Comparison of ENCODE assay signal across 16 mouse cellular contexts in the genomic region with DNA sequence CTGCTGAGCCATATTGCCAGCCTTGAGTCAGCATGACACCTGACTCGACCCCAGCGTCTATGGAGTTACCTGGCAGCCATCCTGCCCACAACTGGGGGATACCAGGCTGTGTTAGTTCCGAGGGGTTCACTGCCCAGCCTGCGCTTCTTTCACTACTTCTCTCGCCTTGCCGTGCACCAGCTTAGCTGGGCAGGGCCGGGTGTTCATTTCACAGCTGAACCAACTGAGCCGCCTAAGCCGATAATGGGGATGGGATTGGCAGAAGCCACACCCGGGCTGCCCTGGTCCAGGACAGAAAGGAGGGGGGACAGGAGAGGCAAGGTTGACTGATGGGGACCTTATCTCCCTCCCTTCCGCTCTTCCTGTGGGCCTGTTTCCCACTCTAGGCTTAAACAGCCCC. TPM values are rescaled to one million over a fixed set of nuclear protein-coding genes. Genes with fewer than 3 reads are reported as not detected.
A peak's percentile ranks its signal among the peaks of the same experiment; 100 is the strongest.
DNase-seq lines count a peak whose midpoint lies in the region; ATAC-seq lines count a peak whose summit lies in the region.
"Had no signal": no experiment of that assay in that cellular context is flagged by ENCODE, and none has a peak within 500 bp of the region (broad histone marks: within the 10 kb centered on the region; RNA-seq: fewer than 3 reads in every experiment).

No protein-coding gene starts in this region.

- H3K36me3 ChIP-seq in embryonic facial prominence, embryonic 10.5 days (replicated peaks): no peaks in the 10 kb centered on the region
- peaks cover 7% of the 10 kb centered on the region; the same call in 1 of the 2 replicates for H3K36me3 ChIP-seq in hindbrain, embryonic 13.5 days
- peaks cover 7% of the 10 kb centered on the region; the same call in 1 of the 2 replicates for H3K36me3 ChIP-seq in neural tube, embryonic 12.5 days
- H3K36me3 ChIP-seq: embryonic facial prominence, embryonic 15.5 days had no signal

- ATAC-seq in hindbrain, embryonic 13.5 days (ENCODE audit: low FRiP score): no peak
- ATAC-seq in neural tube, embryonic 12.5 days (ENCODE audit: low FRiP score, low read depth): no peak

- peak overlapping the region; percentile 65 for H3K4me3 ChIP-seq in embryonic facial prominence, embryonic 10.5 days
- peak overlapping the region; percentile 86 for H3K4me3 ChIP-seq in hindbrain, embryonic 13.5 days
- H3K4me3 ChIP-seq in neural tube, embryonic 12.5 days: peak overlapping the region; percentile 92
- H3K4me3 ChIP-seq: embryonic facial prominence, embryonic 15.5 days; gastrocnemius, adult 2 months had no signal

- DNase-seq in cerebellum, adult 9-10 months: peak; percentile 73
- DNase-seq in embryonic facial prominence, embryonic 10.5 days (ENCODE audit: low spot score): no peak
- no peak for DNase-seq in gastrocnemius, postnatal 25 days
- no peak for DNase-seq in testis, postnatal 10 days (ENCODE audit: low spot score)
- DNase-seq in MN1 (ENCODE audit: low spot score): no peak
- DNase-seq: adrenal gland, adult 2 months; gastrocnemius, adult 2 months; heart, postnatal 10 days; liver; lung, postnatal 4 days had no signal

- WGBS in embryonic facial prominence, embryonic 10.5 days: 59% methylated on average over 11 of the region's 11 CpGs
- 61% methylated on average over 10 of the region's 11 CpGs for WGBS in hindbrain, embryonic 13.5 days
- WGBS in neural tube, embryonic 12.5 days: 77% methylated on average over 11 of the region's 11 CpGs

- H3K27me3 ChIP-seq in embryonic facial prominence, embryonic 10.5 days (replicated peaks; ENCODE audit: low read depth, poor library complexity, severe bottlenecking): peaks cover 63% of the 10 kb centered on the region
- H3K27me3 ChIP-seq in hindbrain, embryonic 13.5 days: 0 out of 2 replicates have a peak, but pooled peaks cover 3% of the 10 kb centered on the region
- peaks cover 12% of the 10 kb centered on the region; the same call in 1 of the 2 replicates for H3K27me3 ChIP-seq in neural tube, embryonic 12.5 days (replicated peaks)

- H3K4me2 ChIP-seq in hindbrain, embryonic 13.5 days: peak overlapping the region; percentile 89
- H3K4me2 ChIP-seq in neural tube, embryonic 12.5 days (replicated peaks): peak overlapping the region; percentile 62

- peaks cover 40% of the 10 kb centered on the region for H3K4me1 ChIP-seq in embryonic facial prominence, embryonic 10.5 days
- H3K4me1 ChIP-seq in hindbrain, embryonic 13.5 days (replicated peaks): peaks cover 54% of the 10 kb centered on the region
- peaks cover 42% of the 10 kb centered on the region for H3K4me1 ChIP-seq in neural tube, embryonic 12.5 days

- H3K9ac ChIP-seq in hindbrain, embryonic 13.5 days: peak overlapping the region; percentile 99
- H3K9ac ChIP-seq in neural tube, embryonic 12.5 days: peak overlapping the region; percentile 95
- H3K9ac ChIP-seq: embryonic facial prominence, embryonic 15.5 days had no signal

- no peaks in the 10 kb centered on the region for H3K9me3 ChIP-seq in embryonic facial prominence, embryonic 10.5 days
- H3K9me3 ChIP-seq in hindbrain, embryonic 13.5 days: no peaks in the 10 kb centered on the region
- no peaks in the 10 kb centered on the region for H3K9me3 ChIP-seq in neural tube, embryonic 12.5 days
- H3K9me3 ChIP-seq: embryonic facial prominence, embryonic 15.5 days had no signal

- H3K27ac ChIP-seq in embryonic facial prominence, embryonic 10.5 days (replicated peaks): 0 out of 2 replicates have a peak overlapping the region, but pooled peaks have one; percentile 80
- H3K27ac ChIP-seq in hindbrain, embryonic 13.5 days: peak overlapping the region; percentile 97
- no peak overlapping the region for H3K27ac ChIP-seq in neural tube, embryonic 12.5 days
- H3K27ac ChIP-seq: embryonic facial prominence, embryonic 15.5 days; gastrocnemius, adult 2 months had no signal

RNA-seq across cellular contexts. Expression of gene Elavl3, which starts 2.5 kb away (rescaled TPM):
- polyA plus RNA-seq in embryonic facial prominence, embryonic 10.5 days (2016; fragmentation: Nextera tagmentation; extraction: Ambion mirVana): 8.2 and 10.1 TPM in 2 replicates
- 80.6 and 81.7 TPM in 2 replicates for polyA plus RNA-seq in hindbrain, embryonic 13.5 days (2015; fragmentation: Nextera tagmentation; extraction: Ambion mirVana)
- polyA plus RNA-seq in neural tube, embryonic 12.5 days (2016; fragmentation: Nextera tagmentation; extraction: Ambion mirVana): 73.5 and 77.9 TPM in 2 replicates
- total RNA-seq in gastrocnemius, postnatal 25 days (2021): under 1 TPM in 1 of 2 experiments, not detected in 1; 0.11 TPM
- total RNA-seq: gastrocnemius, adult 2 months; neutrophil, adult 5-6 weeks had no signal

RNA-seq across cellular contexts. Expression of gene Gm49318, which starts 21.7 kb away (rescaled TPM):
- not detected in 2 replicates for polyA plus RNA-seq in embryonic facial prominence, embryonic 10.5 days (2016; fragmentation: Nextera tagmentation; extraction: Ambion mirVana)
- not detected in 2 replicates for polyA plus RNA-seq in hindbrain, embryonic 13.5 days (2015; fragmentation: Nextera tagmentation; extraction: Ambion mirVana)
- polyA plus RNA-seq in neural tube, embryonic 12.5 days (2016; fragmentation: Nextera tagmentation; extraction: Ambion mirVana): not detected in 2 replicates
- total RNA-seq in gastrocnemius, postnatal 25 days (2021): not detected
- total RNA-seq: adrenal gland, adult 2 months; ES-E14; gastrocnemius, adult 2 months; layer of hippocampus, adult 8-10 months; neutrophil, adult 5-6 weeks had no signal
- polyA plus RNA-seq: adrenal gland, adult 2 months; embryonic facial prominence, embryonic 15.5 days had no signal

RNA-seq across cellular contexts. Expression of gene Zfp653, which starts 21.9 kb away (rescaled TPM):
- 9.1 and 10.2 TPM in 2 replicates for polyA plus RNA-seq in embryonic facial prominence, embryonic 10.5 days (2016; fragmentation: Nextera tagmentation; extraction: Ambion mirVana)
- polyA plus RNA-seq in hindbrain, embryonic 13.5 days (2015; fragmentation: Nextera tagmentation; extraction: Ambion mirVana): 17.7 and 19.5 TPM in 2 replicates
- polyA plus RNA-seq in neural tube, embryonic 12.5 days (2016; fragmentation: Nextera tagmentation; extraction: Ambion mirVana): 19.6 and 20.7 TPM in 2 replicates
- total RNA-seq in gastrocnemius, postnatal 25 days (2021): 1 to 10 TPM; 2.5 to 2.6 TPM

RNA-seq across cellular contexts. Expression of gene Ecsit, which starts 35.9 kb away (rescaled TPM):
- 38.6 and 41.7 TPM in 2 replicates for polyA plus RNA-seq in embryonic facial prominence, embryonic 10.5 days (2016; fragmentation: Nextera tagmentation; extraction: Ambion mirVana)
- polyA plus RNA-seq in hindbrain, embryonic 13.5 days (2015; fragmentation: Nextera tagmentation; extraction: Ambion mirVana): 53.5 and 56.5 TPM in 2 replicates
- polyA plus RNA-seq in neural tube, embryonic 12.5 days (2016; fragmentation: Nextera tagmentation; extraction: Ambion mirVana): 46.7 and 47.3 TPM in 2 replicates
- 10 to 100 TPM; 79.5 to 83.6 TPM for total RNA-seq in gastrocnemius, postnatal 25 days (2021)

RNA-seq across cellular contexts. Expression of gene Prkcsh, which starts 46.7 kb away (rescaled TPM):
- polyA plus RNA-seq in embryonic facial prominence, embryonic 10.5 days (2016; fragmentation: Nextera tagmentation; extraction: Ambion mirVana): 107 and 115 TPM in 2 replicates
- polyA plus RNA-seq in hindbrain, embryonic 13.5 days (2015; fragmentation: Nextera tagmentation; extraction: Ambion mirVana): 99.3 and 101 TPM in 2 replicates
- 104 and 109 TPM in 2 replicates for polyA plus RNA-seq in neural tube, embryonic 12.5 days (2016; fragmentation: Nextera tagmentation; extraction: Ambion mirVana)
- total RNA-seq in gastrocnemius, postnatal 25 days (2021): 10 to 100 TPM; 24.1 to 35.3 TPM
